ENCODE assay signal across 7 mouse cellular contexts in the genomic region with DNA sequence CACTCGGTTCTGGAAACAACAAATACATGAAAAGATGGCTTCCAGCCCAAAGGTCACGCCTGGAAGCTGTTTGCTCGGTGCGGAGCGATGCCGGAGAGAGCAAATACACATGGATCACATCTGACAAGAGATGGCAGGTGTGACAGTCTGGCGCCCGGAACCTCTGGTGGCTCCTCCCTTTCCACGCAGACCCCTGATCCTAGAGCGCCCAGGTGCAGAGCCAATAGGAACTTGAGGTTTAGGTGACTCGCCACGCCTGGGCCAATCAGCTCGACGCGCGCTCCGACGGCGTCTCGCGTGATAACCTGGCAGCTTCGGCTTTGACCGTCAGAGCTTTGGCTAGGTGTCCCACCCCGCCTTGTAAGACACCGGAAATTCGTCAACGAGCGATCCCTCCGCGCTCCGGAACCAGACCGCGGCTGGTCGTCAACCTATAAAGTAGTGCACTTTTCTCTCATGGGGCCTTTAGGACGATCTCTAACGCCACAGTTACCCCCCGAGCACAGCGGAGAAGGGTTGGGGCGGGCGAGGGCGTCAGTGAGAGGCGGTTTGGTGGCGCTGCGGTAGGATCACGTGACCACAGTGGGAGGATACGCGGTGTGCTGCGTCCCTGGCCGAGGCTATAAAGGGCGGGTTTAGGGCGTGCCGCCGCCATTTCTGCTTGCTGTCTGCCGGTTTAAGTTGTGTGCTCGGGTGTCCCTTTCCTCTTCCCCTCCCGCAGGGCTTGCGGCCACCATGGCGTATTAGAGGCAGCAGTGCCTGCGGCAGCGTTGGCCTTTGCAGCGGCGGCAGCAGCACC. TPM values are rescaled to one million over a fixed set of nuclear protein-coding genes. Genes with fewer than 3 reads are reported as not detected.
DNase-seq lines count a peak whose midpoint lies in the region; ATAC-seq and TF ChIP-seq lines count a peak whose summit lies in the region.

A gene (plus strand): TSS at position 338 of the 799 bp plus-strand sequence.

- peak; percentile 97 for DNase-seq in adrenal gland, postnatal 10 days
- DNase-seq in embryonic facial prominence, embryonic 10.5 days (ENCODE audit: low spot score): peak; percentile 98
- peak; percentile 92 for DNase-seq in gonadal fat pad, adult 2 months (ENCODE audit: low read depth)
- DNase-seq in left cerebral cortex, postnatal 4 days: peak; percentile 99

- H3K9ac ChIP-seq in intestine, postnatal 0 days (ENCODE audit: low read depth, low read length): peak within 1 kb of the TSS; percentile 100
- peak within 1 kb of the TSS; percentile 100 for H3K9ac ChIP-seq in midbrain, embryonic 12.5 days (replicated peaks)

- H3K4me3 ChIP-seq in embryonic facial prominence, embryonic 10.5 days: peak within 1 kb of the TSS; percentile 100
- peak within 1 kb of the TSS; percentile 100 for H3K4me3 ChIP-seq in intestine, postnatal 0 days (ENCODE audit: low read depth, low read length)
- H3K4me3 ChIP-seq in midbrain, embryonic 12.5 days: peak within 1 kb of the TSS; percentile 99
- peak within 1 kb of the TSS; percentile 84 for H3K4me3 ChIP-seq in small intestine, adult 2 months (ENCODE audit: low read depth, low read length)

- no peaks in the 10 kb centered on the region for H3K27me3 ChIP-seq in embryonic facial prominence, embryonic 10.5 days (replicated peaks; ENCODE audit: low read depth, poor library complexity, severe bottlenecking)
- H3K27me3 ChIP-seq in intestine, postnatal 0 days (replicated peaks; ENCODE audit: control insufficient read depth, insufficient read depth, low read length): no peaks in the 10 kb centered on the region
- no peaks in the 10 kb centered on the region for H3K27me3 ChIP-seq in midbrain, embryonic 12.5 days
- no peaks in the 10 kb centered on the region for H3K27me3 ChIP-seq in small intestine, adult 2 months (ENCODE audit: control insufficient read depth, insufficient read depth, low read length)

- peaks cover 73% of the 10 kb centered on the region for H3K36me3 ChIP-seq in embryonic facial prominence, embryonic 10.5 days (replicated peaks)
- peaks cover 41% of the 10 kb centered on the region for H3K36me3 ChIP-seq in intestine, postnatal 0 days (ENCODE audit: control insufficient read depth, insufficient read depth)
- H3K36me3 ChIP-seq in midbrain, embryonic 12.5 days: peaks cover 59% of the 10 kb centered on the region
- peaks cover 26% of the 10 kb centered on the region for H3K36me3 ChIP-seq in small intestine, adult 2 months (ENCODE audit: control insufficient read depth, insufficient read depth, low read length)

- under 1% methylated on average over 62 of the region's 62 CpGs for WGBS in embryonic facial prominence, embryonic 10.5 days
- WGBS in intestine, postnatal 0 days: under 1% methylated on average over 62 of the region's 62 CpGs
- under 1% methylated on average over 62 of the region's 62 CpGs for WGBS in midbrain, embryonic 12.5 days
- WGBS in small intestine, adult 2 months: under 1% methylated on average over 62 of the region's 62 CpGs

- peaks cover 54% of the 10 kb centered on the region for H3K4me1 ChIP-seq in embryonic facial prominence, embryonic 10.5 days
- peaks cover 21% of the 10 kb centered on the region for H3K4me1 ChIP-seq in intestine, postnatal 0 days (replicated peaks; ENCODE audit: control insufficient read depth, insufficient read depth, low read length)
- H3K4me1 ChIP-seq in midbrain, embryonic 12.5 days: peaks cover 36% of the 10 kb centered on the region
- H3K4me1 ChIP-seq in small intestine, adult 2 months (ENCODE audit: control insufficient read depth, insufficient read depth, insufficient read length, low read length): peaks cover 29% of the 10 kb centered on the region; the same call in 1 of the 2 replicates

- intact Hi-C loops in left cerebral cortex, postnatal 4 days (cut with DNase I): no loop called here

- TF ChIP-seq CTCF in intestine, postnatal 0 days (IDR thresholded peaks at IDR 0.05; ENCODE audit: low read depth): no peak
- no peak for TF ChIP-seq CTCF in small intestine, adult 2 months (IDR thresholded peaks at IDR 0.05; ENCODE audit: extremely low read depth, insufficient read length, insufficient replicate concordance, low read depth, low read length)

- peak; percentile 100 for TF ChIP-seq POLR2A in small intestine, adult 2 months (IDR thresholded peaks at IDR 0.05; ENCODE audit: low read depth, low read length)

- no peaks in the 10 kb centered on the region for H3K9me3 ChIP-seq in embryonic facial prominence, embryonic 10.5 days
- H3K9me3 ChIP-seq in intestine, postnatal 0 days (ENCODE audit: control insufficient read depth): no peaks in the 10 kb centered on the region
- H3K9me3 ChIP-seq in midbrain, embryonic 12.5 days: no peaks in the 10 kb centered on the region

- H3K4me2 ChIP-seq in intestine, postnatal 0 days (replicated peaks; ENCODE audit: low read depth): peak within 1 kb of the TSS; percentile 96
- H3K4me2 ChIP-seq in midbrain, embryonic 12.5 days (replicated peaks): peak within 1 kb of the TSS; percentile 96

- peak within 1 kb of the TSS; percentile 100 for H3K27ac ChIP-seq in embryonic facial prominence, embryonic 10.5 days (replicated peaks)
- peak within 1 kb of the TSS; percentile 100 for H3K27ac ChIP-seq in intestine, postnatal 0 days (ENCODE audit: low read depth, low read length)
- peak within 1 kb of the TSS; percentile 98 for H3K27ac ChIP-seq in midbrain, embryonic 12.5 days (replicated peaks)
- peak within 1 kb of the TSS; percentile 99 for H3K27ac ChIP-seq in small intestine, adult 2 months (ENCODE audit: insufficient read depth, low read depth, low read length)

- ATAC-seq in intestine, postnatal 0 days: peak; percentile 89
- peak; percentile 97 for ATAC-seq in midbrain, embryonic 12.5 days (ENCODE audit: low FRiP score, low read depth)

RNA-seq across cellular contexts. Expression of the gene that starts here (rescaled TPM):
- total RNA-seq in adrenal gland, postnatal 10 days (2021): 100 to 1,000 TPM; 121 to 199 TPM
- polyA plus RNA-seq in embryonic facial prominence, embryonic 10.5 days (2016; fragmentation: Nextera tagmentation; extraction: Ambion mirVana): 104 and 111 TPM in 2 replicates
- polyA plus RNA-seq in gonadal fat pad, adult 2 months (2012; rRNA removed): 176 and 226 TPM in 2 replicates
- polyA plus RNA-seq in intestine, postnatal 0 days (2015; fragmentation: Nextera tagmentation; extraction: Ambion mirVana): 95.2 and 106 TPM in 2 replicates
- 100 to 1,000 TPM; 116 to 119 TPM for total RNA-seq in left cerebral cortex, postnatal 4 days (2021)
- polyA plus RNA-seq in midbrain, embryonic 12.5 days (2016; fragmentation: Nextera tagmentation; extraction: Ambion mirVana): 128 and 134 TPM in 2 replicates
- polyA plus RNA-seq in small intestine, adult 2 months (2012; rRNA removed): 127 and 274 TPM in 2 replicates

Comparison
In these comparisons a context has a peak if more than half of its experiments do, and no peak if none do; other contexts are left out.
1. Peak in every context shown above with its lines: DNase-seq, ATAC-seq, H3K4me3 ChIP-seq and H3K27ac ChIP-seq.